Mouse (Mus musculus) spleen, embryonic (tissue): ENCODE data around the gene Jakmip3.

Experiments
- CTCF ChIA-PET: fragments of 350-600 bp; sonication (Branson Sonifier 250); formaldehyde crosslinking; loops from one replicate; lab custom pipeline; 2022; lab: Charles Lee

Gene Jakmip3

GRCm38 (mm10) chr7:138945668-138946067 is 5.1 kb downstream of the Jakmip3 start:
- CTCF ChIA-PET, result no interaction called here

DNA sequence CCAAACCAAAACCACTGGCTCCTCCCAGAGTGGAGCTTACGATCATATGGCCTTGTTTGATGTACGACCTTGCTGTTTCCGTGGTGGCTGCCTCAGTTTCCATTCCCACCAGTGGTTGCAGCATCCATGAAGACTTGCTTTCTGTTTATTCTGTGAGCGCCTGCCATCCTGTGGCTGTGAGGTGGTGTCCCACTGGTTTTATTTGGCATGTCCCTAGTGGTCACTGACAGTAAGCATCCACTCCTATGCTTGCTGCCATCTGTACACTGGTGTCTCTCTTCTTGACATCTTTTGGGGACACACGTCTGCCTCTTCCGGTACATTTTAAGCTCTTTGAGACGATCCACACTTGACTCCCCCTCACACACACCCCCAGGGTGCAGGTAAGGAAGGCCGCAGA is 7.2 kb downstream of the Jakmip3 start:
- CTCF ChIA-PET, result no interaction called here

GRCm38 (mm10) chr7:138948309-138948708 is 7.8 kb downstream of the Jakmip3 start:
- CTCF ChIA-PET, result no interaction called here

- CTCF ChIA-PET, result no interaction called here
Measured at GRCm38 (mm10) chr7:138955787-138956186, 15.3 kb downstream of the Jakmip3 start.

DNA sequence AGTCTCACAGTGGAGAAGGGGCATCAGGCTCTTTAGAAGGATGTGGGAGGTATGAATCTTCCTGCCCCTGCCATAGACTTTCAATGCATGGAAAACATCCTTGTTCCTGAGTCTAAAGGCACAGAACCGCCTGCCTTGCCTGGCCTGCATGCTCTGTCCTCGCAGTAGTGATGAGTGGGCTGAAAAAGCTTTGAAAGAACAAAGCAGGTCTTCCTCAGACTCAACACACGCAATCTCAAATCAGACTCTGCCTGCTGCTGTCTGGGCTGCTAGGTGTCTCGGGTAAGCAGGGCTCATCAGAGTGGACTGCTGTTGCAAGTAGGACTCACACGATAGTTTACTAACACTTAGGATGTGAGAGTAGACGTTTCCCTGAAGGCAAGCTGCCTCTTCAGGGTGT is 16.6 kb downstream of the Jakmip3 start:
- CTCF ChIA-PET, result no interaction called here

DNA sequence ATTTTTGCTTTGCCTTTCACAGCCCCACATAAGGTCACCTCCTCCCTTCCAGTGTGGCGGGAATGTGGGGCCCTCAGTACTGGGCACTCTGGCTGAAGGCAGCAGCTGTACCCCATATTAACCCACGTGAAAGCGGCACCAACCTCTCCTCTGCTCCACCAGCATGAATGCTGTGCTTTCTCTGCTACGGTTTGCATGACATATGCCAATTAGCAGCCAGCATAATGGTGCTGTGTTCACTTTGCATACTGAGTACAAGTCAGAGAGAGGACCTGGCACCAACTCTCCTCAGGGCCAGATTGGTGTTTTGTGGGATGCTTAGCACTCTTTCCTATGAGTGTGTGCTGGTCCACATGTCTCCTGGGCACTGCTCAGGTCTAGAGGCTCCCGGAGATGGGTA is 19.2 kb downstream of the Jakmip3 start:
- CTCF ChIA-PET, result no interaction called here

GRCm38 (mm10) chr7:138963756-138964155 is 23.2 kb downstream of the Jakmip3 start:
- CTCF ChIA-PET, result no interaction called here

GRCm38 (mm10) chr7:138968010-138968620 is 27.6 kb downstream of the Jakmip3 start:
- CTCF ChIA-PET, result interaction anchor here (0.6 kb wide), 1 partner anchor 24 kb away, joined by 3 read pairs; no protein-coding TSS in a partner anchor

GRCm38 (mm10) chr7:138977510-138977909 is 37.0 kb downstream of the Jakmip3 start:
- CTCF ChIA-PET, result no interaction called here

GRCm38 (mm10) chr7:138984576-138984975 is 44.0 kb downstream of the Jakmip3 start:
- CTCF ChIA-PET, result no interaction called here

GRCm38 (mm10) chr7:138989156-138989555 is 48.6 kb downstream of the Jakmip3 start:
- CTCF ChIA-PET, result no interaction called here

- CTCF ChIA-PET, result no interaction called here
Measured at GRCm38 (mm10) chr7:139002692-139003091, 62.2 kb downstream of the Jakmip3 start.

DNA sequence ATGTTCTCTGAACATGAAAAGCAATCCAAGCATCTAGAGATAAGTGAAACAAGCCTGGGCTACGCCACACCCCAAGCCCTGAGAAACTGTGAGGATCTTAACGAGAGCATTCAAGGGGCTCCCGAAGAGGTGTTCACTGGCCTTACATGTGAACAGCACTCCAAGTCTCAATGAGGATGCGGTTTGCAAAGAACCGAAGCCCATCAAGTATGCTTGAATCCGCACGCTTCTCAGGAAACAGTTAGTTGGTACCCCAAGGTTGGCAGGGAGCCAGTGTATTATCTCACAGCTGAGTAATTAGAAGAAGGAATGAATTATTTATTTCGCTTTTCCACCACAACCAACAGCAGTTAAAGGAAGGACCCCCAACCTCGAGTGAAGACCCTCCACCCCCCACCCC is 62.7 kb downstream of the Jakmip3 start:
- CTCF ChIA-PET, result no interaction called here

DNA sequence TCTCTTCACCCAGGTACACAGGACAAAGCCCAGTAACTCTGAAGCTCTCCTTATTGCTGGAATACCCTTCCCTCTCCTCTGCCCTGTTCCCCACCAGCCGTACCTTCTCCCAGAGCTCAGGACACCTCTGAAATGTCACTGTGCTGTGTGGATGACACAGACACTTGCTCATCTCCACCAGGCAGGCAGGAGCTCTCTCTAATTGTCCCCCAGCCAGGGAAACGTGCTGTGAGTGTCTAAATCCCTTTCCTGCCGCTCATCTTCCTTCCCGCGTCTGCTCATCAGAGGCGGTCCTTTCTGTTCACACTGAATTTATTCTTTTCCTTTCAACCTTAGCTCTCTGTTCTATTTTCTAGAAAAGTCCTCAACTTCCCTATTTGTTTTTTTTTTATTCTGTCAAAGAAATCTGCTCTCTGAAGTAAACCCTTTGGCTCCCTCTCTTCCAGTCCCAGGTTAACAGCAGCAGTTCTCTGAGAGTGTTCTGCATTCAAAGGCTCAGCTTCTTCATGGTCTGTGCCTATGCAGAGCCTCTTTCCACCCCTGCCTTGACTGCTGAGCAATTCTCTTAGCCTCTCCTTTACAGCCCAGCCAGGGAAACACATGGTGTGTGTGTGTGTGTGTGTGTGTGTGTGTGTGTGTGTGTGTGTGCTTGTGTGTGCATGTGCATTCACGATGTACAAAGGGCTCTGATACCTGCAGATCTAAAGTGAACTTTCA is 69.4 kb downstream of the Jakmip3 start:
- CTCF ChIA-PET, result no interaction called here

DNA sequence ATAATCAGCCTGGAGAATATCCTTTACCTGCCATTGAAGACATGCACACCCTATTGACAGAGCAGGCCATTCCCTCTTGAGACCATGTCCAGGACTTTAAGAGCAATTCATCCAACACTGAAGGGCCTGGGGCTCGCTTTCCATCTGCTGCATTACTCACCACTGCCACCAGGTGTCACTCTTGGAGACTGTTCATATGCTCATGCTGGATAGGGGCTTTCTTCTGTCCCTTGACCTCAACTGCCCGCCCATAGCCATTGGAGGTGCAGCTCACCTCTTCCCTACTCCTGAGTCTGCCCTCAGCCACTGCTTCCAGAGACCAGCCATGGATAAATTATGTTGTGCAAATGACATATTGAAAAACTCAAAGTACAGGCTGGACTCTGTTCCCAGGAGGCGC is 70.5 kb downstream of the Jakmip3 start:
- CTCF ChIA-PET, result no interaction called here

- CTCF ChIA-PET, result no interaction called here
Measured at GRCm38 (mm10) chr7:139011586-139011985, 71.1 kb downstream of the Jakmip3 start.

DNA sequence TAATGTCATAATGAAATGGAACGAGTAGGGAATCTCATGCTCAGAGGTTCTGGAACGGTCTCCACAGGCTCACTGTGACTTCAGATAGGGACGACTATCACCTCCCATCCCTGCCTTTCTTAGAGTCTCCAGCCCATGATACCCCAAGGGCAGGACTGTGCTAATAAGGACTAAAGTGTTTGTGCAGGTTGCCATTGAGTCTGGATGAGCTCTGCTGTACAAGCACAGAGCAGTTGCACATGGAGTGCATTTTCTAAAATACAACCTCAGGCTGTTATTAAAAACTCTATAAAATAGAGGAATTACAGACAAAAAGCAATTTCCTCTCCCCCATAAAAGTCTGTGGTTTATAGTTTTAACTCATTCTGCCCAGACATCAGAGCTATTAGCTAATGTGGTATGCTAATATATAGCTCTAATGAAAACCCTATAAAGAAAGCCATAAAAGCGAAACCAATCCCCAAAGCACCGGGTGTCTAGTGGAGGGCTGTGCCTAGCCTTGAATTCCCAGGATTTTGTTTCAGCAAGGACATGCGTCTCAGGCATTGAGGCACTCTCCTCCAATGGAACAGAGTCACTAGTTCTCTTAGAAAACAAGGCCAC is 72.3 kb downstream of the Jakmip3 start:
- CTCF ChIA-PET, result no interaction called here

GRCm38 (mm10) chr7:139015143-139015542 is 74.6 kb downstream of the Jakmip3 start:
- CTCF ChIA-PET, result no interaction called here

GRCm38 (mm10) chr7:139016288-139016687 is 75.8 kb downstream of the Jakmip3 start:
- CTCF ChIA-PET, result interaction anchor here (0.7 kb wide), 1 partner anchor 574 kb away, joined by 3 read pairs; no protein-coding TSS in a partner anchor

DNA sequence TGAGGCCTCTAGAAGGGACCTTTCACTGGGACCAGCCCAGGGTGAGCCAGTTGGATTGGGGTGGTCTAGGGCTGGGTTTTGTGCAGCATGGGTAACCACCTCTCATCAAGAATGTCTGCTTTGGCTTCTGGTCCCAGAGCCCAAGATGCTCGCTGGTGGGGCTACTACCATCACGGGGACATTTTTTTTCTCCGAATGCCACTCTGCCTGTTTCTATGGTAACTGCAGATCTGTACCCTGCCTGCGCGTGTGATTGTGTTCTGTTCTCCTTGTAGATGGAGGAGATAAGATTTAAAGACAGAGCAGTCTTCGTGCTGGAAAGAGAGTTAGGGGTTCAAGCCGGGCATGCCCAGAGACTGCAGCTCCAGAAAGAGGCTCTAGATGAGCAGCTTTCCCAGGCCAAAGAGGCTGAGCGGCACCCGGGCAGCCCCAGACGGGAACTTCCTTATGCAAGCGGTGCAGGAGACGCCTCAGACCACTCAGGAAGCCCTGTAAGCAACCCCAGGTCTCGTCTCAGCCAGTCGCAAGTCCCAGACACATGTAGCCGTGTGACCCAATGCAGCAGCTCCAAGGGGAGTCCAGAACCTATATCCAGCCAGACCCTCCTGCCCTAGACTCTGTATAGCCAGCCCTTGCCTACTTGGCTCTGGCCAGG is 76.8 kb downstream of the Jakmip3 start:
- CTCF ChIA-PET, result no interaction called here

GRCm38 (mm10) chr7:139020884-139021283 is 80.4 kb downstream of the Jakmip3 start:
- CTCF ChIA-PET, result no interaction called here

GRCm38 (mm10) chr7:139021326-139021725 is 80.8 kb downstream of the Jakmip3 start:
- CTCF ChIA-PET, result no interaction called here
